Mouse (Mus musculus): ENCODE data around the gene Surf1. TPM values are rescaled to one million over a fixed set of nuclear protein-coding genes. Genes with fewer than 3 reads are reported as not detected.

The Surf1 gene
- total and polyA plus RNA-seq, 2 experiments from 2014 or later, result 72.3 to 106 TPM

DNA sequence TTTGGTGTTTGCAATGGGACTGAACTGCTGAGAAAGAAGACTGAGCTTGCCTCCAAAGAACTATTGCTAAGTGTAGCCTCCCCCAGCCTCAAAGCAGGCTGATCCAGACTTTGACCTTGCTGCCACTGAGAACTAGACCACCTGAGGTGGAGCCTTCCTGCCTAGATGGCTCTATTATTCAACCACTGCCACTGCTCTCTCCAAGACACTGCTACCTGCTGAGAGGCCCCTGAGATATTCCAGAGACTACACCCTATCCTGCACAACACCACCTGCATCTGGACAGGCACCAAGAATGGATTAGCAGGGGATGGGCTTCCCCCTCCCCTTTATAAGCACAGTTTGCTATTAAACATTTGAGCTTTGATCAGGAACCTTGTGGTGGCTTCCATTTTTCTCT, 37.8 kb downstream of the Surf1 start:
- H3K9me3 ChIP-seq (ENCODE audit: low read length), result no peaks in the 10 kb centered on the region
- H3K4me1 ChIP-seq (ENCODE audit: insufficient read depth), result no peaks in the 10 kb centered on the region
- TF ChIP-seq CTCF (IDR thresholded peaks at IDR 0.05; ENCODE audit: low read depth), result no peak
- no peak overlapping the region for H3K9ac ChIP-seq
- no peak overlapping the region for H3K27ac ChIP-seq (ENCODE audit: low read depth, low read length)
- H3K4me2 ChIP-seq (ENCODE audit: low read depth), result no peak overlapping the region
- no peak overlapping the region for H3K4me3 ChIP-seq (ENCODE audit: low read depth, low read length)
- DNase-seq, result no peak
- ATAC-seq, result no peak
- H3K27me3 ChIP-seq (ENCODE audit: insufficient read depth, low read length), result no peaks in the 10 kb centered on the region
- no peaks in the 10 kb centered on the region for H3K36me3 ChIP-seq (ENCODE audit: insufficient read depth)

DNA sequence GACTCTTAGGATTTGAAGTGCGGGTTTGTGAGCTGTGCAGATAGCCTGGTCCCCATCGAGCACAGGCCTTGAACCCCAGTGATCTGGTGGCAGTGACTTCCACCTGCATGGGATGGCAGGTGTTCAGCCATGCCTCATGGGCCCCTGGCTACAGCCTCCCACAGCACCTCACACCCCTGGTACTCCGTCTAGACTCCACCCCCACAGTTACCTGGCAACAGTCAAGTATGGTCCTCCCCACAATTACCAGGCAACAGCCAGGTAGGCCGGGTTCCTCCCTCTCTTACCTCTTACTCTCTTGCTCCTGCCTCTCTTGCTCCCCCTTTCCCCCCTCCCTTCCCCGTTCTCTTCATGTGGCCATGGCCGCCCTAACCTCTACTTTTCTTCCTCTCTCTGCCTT, 45.7 kb downstream of the Surf1 start:
- no peak for DNase-seq
- no peak overlapping the region for H3K4me3 ChIP-seq (ENCODE audit: low read depth, low read length)
- H3K27me3 ChIP-seq (ENCODE audit: insufficient read depth, low read length), result no peaks in the 10 kb centered on the region; the same call in 1 of the 2 replicates
- H3K4me2 ChIP-seq (ENCODE audit: low read depth), result no peak overlapping the region
- 69% methylated on average over 6 of the region's 6 CpGs for WGBS
- no peak for ATAC-seq
- H3K4me1 ChIP-seq (ENCODE audit: insufficient read depth), result no peaks in the 10 kb centered on the region
- no peak overlapping the region for H3K27ac ChIP-seq (ENCODE audit: low read depth, low read length)
- H3K9ac ChIP-seq, result no peak overlapping the region
- TF ChIP-seq CTCF (IDR thresholded peaks at IDR 0.05; ENCODE audit: low read depth), result no peak
- H3K9me3 ChIP-seq (ENCODE audit: low read length), result no peaks in the 10 kb centered on the region
- H3K36me3 ChIP-seq (ENCODE audit: insufficient read depth), result no peaks in the 10 kb centered on the region

DNA sequence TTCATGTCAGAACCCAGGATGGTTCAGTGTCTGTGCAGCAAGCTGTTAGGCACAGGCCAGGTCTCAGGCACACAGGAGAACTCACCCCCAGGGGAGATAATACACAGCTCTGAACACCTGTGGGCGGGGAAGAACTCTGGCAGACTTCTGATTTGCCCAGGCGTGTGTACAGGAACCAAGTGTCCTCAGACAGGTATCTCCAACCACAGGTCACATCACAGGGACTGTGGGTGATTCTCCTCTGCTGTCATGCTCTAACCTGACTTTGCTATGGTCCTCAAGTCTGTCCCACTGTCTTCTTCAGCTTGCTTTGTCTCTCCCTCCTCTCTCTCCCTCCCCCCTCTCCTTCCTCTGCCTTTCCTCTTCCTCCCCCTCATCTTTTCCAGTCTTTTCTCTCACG, 51.5 kb downstream of the Surf1 start, which contains the start of gene Abo:
Abo (minus strand) TSS at position 101 of the 400 bp plus-strand sequence.
- ATAC-seq (no peak), DNase-seq (no peak)
- Histone ChIP-seq H3K4me3 (ENCODE audit: low read depth, low read length) (no peak within 1 kb of the TSS), H3K4me1 (ENCODE audit: insufficient read depth) (no peaks in the 10 kb centered on the region), H3K27ac (ENCODE audit: low read depth, low read length) (no peak within 1 kb of the TSS), H3K27me3 (ENCODE audit: insufficient read depth, low read length) (no peaks in the 10 kb centered on the region; the same call in 1 of the 2 replicates), H3K9me3 (ENCODE audit: low read length) (no peaks in the 10 kb centered on the region), H3K9ac (no peak within 1 kb of the TSS), H3K36me3 (ENCODE audit: insufficient read depth) (no peaks in the 10 kb centered on the region), H3K4me2 (ENCODE audit: low read depth) (no peak within 1 kb of the TSS)
- TF ChIP-seq CTCF (IDR thresholded peaks at IDR 0.05; ENCODE audit: low read depth), result no peak
- WGBS, result 65% methylated on average over 3 of the region's 3 CpGs

Other genes starting within 250 kb of the Surf1 start
- not detected in 2 replicates for gene Lcn4, start 245.2 kb downstream of the Surf1 start, total RNA-seq (2014; rRNA removed)
- gene Lcn4, start 245.2 kb downstream of the Surf1 start, polyA plus RNA-seq (2015; fragmentation: Nextera tagmentation; extraction: Ambion mirVana), result not detected in 2 replicates
- not detected in 2 replicates for gene Abo, start 51.6 kb downstream of the Surf1 start, total RNA-seq (2014; rRNA removed)
- gene Abo, start 51.6 kb downstream of the Surf1 start, polyA plus RNA-seq (2015; fragmentation: Nextera tagmentation; extraction: Ambion mirVana), result not detected in 2 replicates
- 25.9 and 33.6 TPM in 2 replicates for gene Surf6, start 13.7 kb downstream of the Surf1 start, total RNA-seq (2014; rRNA removed)
- 18.9 and 22.2 TPM in 2 replicates for gene Surf6, start 13.7 kb downstream of the Surf1 start, polyA plus RNA-seq (2015; fragmentation: Nextera tagmentation; extraction: Ambion mirVana)
- gene Med22, start 5.9 kb downstream of the Surf1 start, total RNA-seq (2014; rRNA removed), result 110 and 116 TPM in 2 replicates
- gene Med22, start 5.9 kb downstream of the Surf1 start, polyA plus RNA-seq (2015; fragmentation: Nextera tagmentation; extraction: Ambion mirVana), result 163 and 180 TPM in 2 replicates
- 1,164 and 1,963 TPM in 2 replicates for gene Rpl7a, start 5.8 kb downstream of the Surf1 start, total RNA-seq (2014; rRNA removed)
- gene Rpl7a, start 5.8 kb downstream of the Surf1 start, polyA plus RNA-seq (2015; fragmentation: Nextera tagmentation; extraction: Ambion mirVana), result 522 and 611 TPM in 2 replicates
- gene Surf2, start 163 bp downstream of the Surf1 start, total RNA-seq (2014; rRNA removed), result 31.0 and 36.9 TPM in 2 replicates
- gene Surf2, start 163 bp downstream of the Surf1 start, polyA plus RNA-seq (2015; fragmentation: Nextera tagmentation; extraction: Ambion mirVana), result 52.1 and 55.1 TPM in 2 replicates
- gene Surf4, start 17.4 kb upstream of the Surf1 start, total RNA-seq (2014; rRNA removed), result 96.5 and 105 TPM in 2 replicates
- gene Surf4, start 17.4 kb upstream of the Surf1 start, polyA plus RNA-seq (2015; fragmentation: Nextera tagmentation; extraction: Ambion mirVana), result 98.6 and 103 TPM in 2 replicates
- not detected in 2 replicates for gene Stkld1, start 17.5 kb upstream of the Surf1 start, total RNA-seq (2014; rRNA removed)
- gene Stkld1, start 17.5 kb upstream of the Surf1 start, polyA plus RNA-seq (2015; fragmentation: Nextera tagmentation; extraction: Ambion mirVana), result 0.09 and 0.33 TPM in 2 replicates
- gene Rexo4, start 47.9 kb upstream of the Surf1 start, total RNA-seq (2014; rRNA removed), result 42.2 and 48.3 TPM in 2 replicates
- 23.9 and 25.5 TPM in 2 replicates for gene Rexo4, start 47.9 kb upstream of the Surf1 start, polyA plus RNA-seq (2015; fragmentation: Nextera tagmentation; extraction: Ambion mirVana)
- gene Adamts13, start 56.9 kb upstream of the Surf1 start, total RNA-seq (2014; rRNA removed), result not detected in 2 replicates
- 0.79 and 0.93 TPM in 2 replicates for gene Adamts13, start 56.9 kb upstream of the Surf1 start, polyA plus RNA-seq (2015; fragmentation: Nextera tagmentation; extraction: Ambion mirVana)
- 42.7 and 48.5 TPM in 2 replicates for gene Cacfd1, start 93.4 kb upstream of the Surf1 start, total RNA-seq (2014; rRNA removed)
- gene Cacfd1, start 93.4 kb upstream of the Surf1 start, polyA plus RNA-seq (2015; fragmentation: Nextera tagmentation; extraction: Ambion mirVana), result 69.6 and 96.3 TPM in 2 replicates
- 16.2 and 16.4 TPM in 2 replicates for gene Slc2a6, start 111.5 kb upstream of the Surf1 start, total RNA-seq (2014; rRNA removed)
- gene Slc2a6, start 111.5 kb upstream of the Surf1 start, polyA plus RNA-seq (2015; fragmentation: Nextera tagmentation; extraction: Ambion mirVana), result 9.6 and 10.5 TPM in 2 replicates
- gene Mymk, start 155.6 kb upstream of the Surf1 start, total RNA-seq (2014; rRNA removed), result not detected in 2 replicates
- 0.12 and 0.15 TPM in 2 replicates for gene Mymk, start 155.6 kb upstream of the Surf1 start, polyA plus RNA-seq (2015; fragmentation: Nextera tagmentation; extraction: Ambion mirVana)
- gene Adamtsl2, start 162.8 kb upstream of the Surf1 start, total RNA-seq (2014; rRNA removed), result 24.5 and 32.9 TPM in 2 replicates
- 12.7 and 14.8 TPM in 2 replicates for gene Adamtsl2, start 162.8 kb upstream of the Surf1 start, polyA plus RNA-seq (2015; fragmentation: Nextera tagmentation; extraction: Ambion mirVana)
- 7.5 and 7.8 TPM in 2 replicates for gene Fam163b, start 226.0 kb upstream of the Surf1 start, total RNA-seq (2014; rRNA removed)
- 23.9 and 26.2 TPM in 2 replicates for gene Fam163b, start 226.0 kb upstream of the Surf1 start, polyA plus RNA-seq (2015; fragmentation: Nextera tagmentation; extraction: Ambion mirVana)
- 0.05 and 0.15 TPM in 2 replicates for gene Dbh, start 248.7 kb upstream of the Surf1 start, total RNA-seq (2014; rRNA removed)
- gene Dbh, start 248.7 kb upstream of the Surf1 start, polyA plus RNA-seq (2015; fragmentation: Nextera tagmentation; extraction: Ambion mirVana), result 0.09 and 0.15 TPM in 2 replicates

Measured in forebrain, postnatal 0 days (tissue).